Mouse (Mus musculus) hindbrain, embryonic 12.5 days (tissue): ENCODE measurements around the gene Scgb1b10. TPM values are rescaled to one million over a fixed set of nuclear protein-coding genes. Genes with fewer than 3 reads are reported as not detected.
"Not testable (repeated sequence)": the region's sequence is repeated elsewhere in the genome, so short reads cannot be mapped to it uniquely, and the experiment has no call there.

Experiments used
- ATAC-seq: fragments of 200-750 bp; cut with Nextera tagmentation; 2 replicates; pipeline ENCODE4 v1.8.0; 2017; ENCODE audit warnings: moderate TSS enrichment; ENCODE audit not compliant: low FRiP score
- H3K27ac ChIP-seq: fragments of 300-500 bp; sonication (generic); 2 replicates; pipeline ENCODE4 v1.5.1; 2016; ENCODE audit warnings: mild to moderate bottlenecking
- H3K27me3 ChIP-seq: fragments of 300-500 bp; sonication (generic); 2 replicates; pipeline ENCODE4 v1.6.1; 2016; ENCODE audit warnings: mild to moderate bottlenecking
- H3K36me3 ChIP-seq: fragments of 300-500 bp; sonication (generic); 2 replicates; pipeline ENCODE4 v1.6.1; 2016; ENCODE audit warnings: mild to moderate bottlenecking
- H3K4me1 ChIP-seq: fragments of 300-500 bp; sonication (generic); 2 replicates; pipeline ENCODE4 v1.6.1; 2016
- H3K4me2 ChIP-seq: fragments of 300-500 bp; sonication (generic); replicated peaks from 2 replicates; pipeline ENCODE4 v1.6.1; 2016; ENCODE audit warnings: mild to moderate bottlenecking
- H3K4me3 ChIP-seq: fragments of 300-500 bp; sonication (generic); 2 replicates; pipeline ENCODE4 v1.5.1; 2016; ENCODE audit warnings: mild to moderate bottlenecking
- H3K9ac ChIP-seq: fragments of 300-500 bp; sonication (generic); 2 replicates; pipeline ENCODE4 v1.6.1; 2016; ENCODE audit warnings: mild to moderate bottlenecking, moderate library complexity
- H3K9me3 ChIP-seq: fragments of 300-500 bp; sonication (generic); replicated peaks from 2 replicates; pipeline ENCODE4 v1.6.1; 2016; ENCODE audit warnings: mild to moderate bottlenecking
- polyA plus RNA-seq: library from polyadenylated mRNA; unstranded; fragments of >200 nt; fragmentation: Nextera tagmentation; extraction: Ambion mirVana; gene quantifications from 2 replicates; pipeline ENCODE4 v1.2.1, GENCODE M21; 2016

Gene Scgb1b10
- polyA plus RNA-seq: not detected in 2 replicates

DNA sequence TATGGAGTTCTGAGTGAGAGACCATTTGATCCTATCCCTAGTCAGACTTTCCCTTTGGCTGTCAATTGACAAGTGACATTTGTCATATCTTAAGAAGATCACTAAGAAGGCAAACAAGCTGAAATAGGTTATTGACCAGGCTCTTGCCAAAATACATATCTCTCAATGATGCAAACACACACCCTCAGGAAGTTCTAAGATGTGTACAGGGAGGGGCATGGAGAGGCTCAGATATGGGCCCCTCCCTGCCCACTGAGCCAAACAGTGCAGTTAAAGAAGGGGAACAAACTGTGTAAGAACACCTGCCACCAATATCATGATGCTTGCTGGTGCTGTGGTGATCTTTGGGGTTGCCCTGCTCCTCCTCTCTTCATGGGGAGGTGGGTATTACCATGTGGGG lies at the start of gene Scgb1b10:
TSS of gene Scgb1b10 (plus strand) at position 301 of the 400 bp plus-strand sequence.
- not testable (repeated sequence) for H3K27ac ChIP-seq, H3K4me2 ChIP-seq, H3K9ac ChIP-seq

More for the DNA sequence above, at the start of gene Scgb1b10:
- H3K4me1 ChIP-seq, H3K4me3 ChIP-seq, H3K36me3 ChIP-seq, ATAC-seq, H3K27me3 ChIP-seq, H3K9me3 ChIP-seq: not testable (repeated sequence)

Other genes with a start within 250 kb of the Scgb1b10 start
- not detected in 2 replicates for gene Scgb2b11, start 110.3 kb downstream of the Scgb1b10 start, polyA plus RNA-seq
- not detected in 2 replicates for gene Scgb1b11, start 122.0 kb downstream of the Scgb1b10 start, polyA plus RNA-seq
- gene Scgb2b12, start 226.4 kb downstream of the Scgb1b10 start, polyA plus RNA-seq: not detected in 2 replicates
- not detected in 2 replicates for gene Scgb1b12, start 233.3 kb downstream of the Scgb1b10 start, polyA plus RNA-seq